Mouse (Mus musculus) neural tube, postnatal 0 days (tissue): ENCODE data around the gene Gpx6. TPM values are rescaled to one million over a fixed set of nuclear protein-coding genes. Genes with fewer than 3 reads are reported as not detected.

Experiments used
- polyA plus RNA-seq: library from polyadenylated mRNA; unstranded; fragments of >200 nt; fragmentation: Nextera tagmentation; extraction: Ambion mirVana; gene quantifications from 2 replicates; pipeline ENCODE4 v1.2.1, GENCODE M21; 2015

Gpx6 gene
- polyA plus RNA-seq: 0.51 and 0.79 TPM in 2 replicates

DNA sequence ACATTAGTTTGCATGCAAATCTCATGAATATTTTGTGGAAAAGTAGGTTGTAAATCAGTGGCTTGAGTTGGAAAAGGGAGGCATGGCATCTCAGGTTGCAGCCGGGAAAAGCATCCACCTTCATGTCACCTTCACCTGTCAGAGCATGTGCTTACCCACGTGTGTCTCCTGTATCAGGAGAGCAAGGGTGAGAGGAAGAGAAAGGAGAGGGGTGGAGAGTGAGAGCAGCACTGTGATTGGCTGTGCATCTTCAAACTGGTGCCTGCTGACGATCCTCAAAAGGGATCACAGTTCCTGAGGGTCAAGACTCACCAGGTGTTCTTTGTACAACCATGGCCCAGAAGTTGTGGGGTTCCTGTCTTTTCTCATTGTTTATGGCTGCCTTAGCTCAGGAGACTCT, at the start of gene Gpx6:
Gene Gpx6, plus strand, starts transcription at position 200 of the 400 bp plus-strand sequence.

DNA sequence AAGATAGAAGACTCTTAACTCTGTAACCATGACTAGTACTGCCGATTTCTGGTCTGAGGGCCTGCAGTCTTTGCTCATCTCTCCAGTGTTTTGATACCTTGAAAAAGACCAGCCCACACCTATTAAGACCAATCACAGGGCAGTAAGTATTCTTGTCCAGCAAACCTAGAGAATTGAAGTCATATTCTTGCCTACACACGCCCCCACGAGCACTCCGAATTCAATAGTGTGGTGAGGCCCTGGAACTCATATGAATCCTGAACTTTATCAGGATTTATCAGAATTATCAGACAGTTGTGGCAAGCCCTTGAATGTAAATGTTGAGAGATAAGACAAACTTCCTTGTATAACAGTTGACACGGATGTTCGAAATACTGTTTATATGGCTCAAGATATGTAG, 19.3 kb upstream of the Gpx6 start, which contains the start of gene Gpx5:
Gene Gpx5, minus strand, starts transcription at position 101 of the 400 bp plus-strand sequence.

DNA sequence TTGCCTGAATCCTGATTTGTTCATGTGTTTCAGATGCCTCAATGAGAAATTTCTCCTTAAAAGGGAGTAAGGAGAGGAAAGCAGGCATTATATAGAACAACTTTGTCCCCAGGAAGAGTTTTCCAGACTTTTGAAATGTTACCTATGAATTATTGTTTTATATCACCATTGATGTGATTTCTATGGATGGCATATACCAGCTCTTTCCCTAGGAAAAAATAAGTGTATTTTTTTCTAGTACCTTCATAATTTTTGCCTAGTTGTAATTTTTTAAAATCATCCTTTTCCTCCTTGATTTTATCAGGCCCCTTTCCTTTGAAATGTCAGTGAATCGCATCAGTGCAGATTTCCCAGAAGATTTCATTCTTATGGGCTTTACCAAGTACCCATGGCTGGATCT, 34.7 kb downstream of the Gpx6 start, which contains the start of gene Olfr1367:
Gene Olfr1367, plus strand, starts transcription at position 301 of the 400 bp plus-strand sequence.

DNA sequence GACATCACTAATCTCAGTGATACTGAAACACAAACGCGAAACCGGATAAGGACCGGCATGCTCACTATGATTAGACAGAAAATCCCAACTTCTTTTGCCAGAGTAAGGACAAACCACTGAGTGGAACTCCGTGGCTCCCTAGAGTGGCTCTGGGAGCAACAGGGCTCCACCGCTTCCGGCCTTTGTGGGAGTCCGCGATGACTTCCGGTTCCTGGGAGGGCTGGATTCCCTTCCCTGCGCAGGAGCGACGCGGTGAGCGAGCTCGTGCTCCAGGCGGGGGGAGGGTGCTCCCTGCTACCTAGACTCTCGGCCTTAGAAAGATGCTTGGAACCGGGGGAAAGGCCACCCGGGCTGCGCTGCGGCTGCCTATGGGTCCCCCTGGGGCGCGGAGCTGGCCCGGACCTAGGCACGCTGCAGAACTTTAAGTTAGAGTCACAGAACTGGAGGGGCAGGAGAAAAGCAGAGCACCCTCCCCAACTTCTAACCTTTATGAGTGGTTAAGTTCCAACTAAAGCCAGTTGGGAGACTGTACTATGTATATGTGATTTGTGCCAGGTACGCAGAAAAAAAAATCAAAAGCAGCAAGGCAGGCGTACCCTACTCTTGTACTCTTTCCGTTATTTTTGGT, 50.8 kb downstream of the Gpx6 start, which contains the start of gene Zscan12:
Gene Zscan12, plus strand, starts transcription at position 200 of the 628 bp plus-strand sequence.

Other genes with a start within 250 kb of the Gpx6 start
- not detected in 2 replicates for gene Olfr1370, start 237.2 kb upstream of the Gpx6 start, polyA plus RNA-seq
- gene Olfr1369-ps1, start 200.6 kb upstream of the Gpx6 start, polyA plus RNA-seq: 0.06 TPM in 1 of 2 replicates, not detected in the other
- not detected in 2 replicates for gene Olfr263, start 182.5 kb upstream of the Gpx6 start, polyA plus RNA-seq
- gene Olfr1368, start 166.3 kb upstream of the Gpx6 start, polyA plus RNA-seq: not detected in 2 replicates
- 66.3 and 68.1 TPM in 2 replicates for gene Trim27, start 132.7 kb upstream of the Gpx6 start, polyA plus RNA-seq
- not detected in 2 replicates for gene Gpx5, start 19.4 kb upstream of the Gpx6 start, polyA plus RNA-seq
- not detected in 2 replicates for gene Olfr1367, start 34.8 kb downstream of the Gpx6 start, polyA plus RNA-seq
- 7.2 and 7.6 TPM in 2 replicates for gene Zscan12, start 50.7 kb downstream of the Gpx6 start, polyA plus RNA-seq
- gene Zkscan3, start 90.6 kb downstream of the Gpx6 start, polyA plus RNA-seq: 44.7 and 45.6 TPM in 2 replicates
- gene Pgbd1, start 128.9 kb downstream of the Gpx6 start, polyA plus RNA-seq: 1.4 and 1.9 TPM in 2 replicates
- 20.9 and 22.4 TPM in 2 replicates for gene Zscan26, start 141.6 kb downstream of the Gpx6 start, polyA plus RNA-seq
- gene Nkapl, start 156.4 kb downstream of the Gpx6 start, polyA plus RNA-seq: 3.3 and 4.2 TPM in 2 replicates
- gene Zkscan4, start 166.8 kb downstream of the Gpx6 start, polyA plus RNA-seq: 7.6 and 9.4 TPM in 2 replicates
- gene Gm10065, start 167.3 kb downstream of the Gpx6 start, polyA plus RNA-seq: not detected in 2 replicates
- gene AK157302, start 183.1 kb downstream of the Gpx6 start, polyA plus RNA-seq: 0.37 and 0.65 TPM in 2 replicates
- 9.1 and 11.5 TPM in 2 replicates for gene Gm11273, start 189.3 kb downstream of the Gpx6 start, polyA plus RNA-seq
- 3.5 and 4.0 TPM in 2 replicates for gene Zkscan8, start 219.0 kb downstream of the Gpx6 start, polyA plus RNA-seq
- 0.14 and 0.17 TPM in 2 replicates for gene Olfr1366, start 230.7 kb downstream of the Gpx6 start, polyA plus RNA-seq
- gene Olfr1535, start 247.8 kb downstream of the Gpx6 start, polyA plus RNA-seq: 0.09 and 0.11 TPM in 2 replicates